Mouse (Mus musculus) heart, embryonic 12.5 days (tissue): ENCODE measurements at regions not wholly inside any gene's neighbourhood (a gene's known extent, or its start where the extent isn't known, plus 50 kb on each side); places are given as distances from the start of the nearest gene placed in this dataset.

Source experiments
- ATAC-seq: fragments of 200-750 bp; cut with Nextera tagmentation; 2 replicates; pipeline ENCODE4 v1.8.0; 2017; ENCODE audit warnings: moderate TSS enrichment, moderate library complexity; ENCODE audit not compliant: insufficient number of reproducible peaks, low FRiP score
- H3K27ac ChIP-seq: fragments of 300-500 bp; sonication (generic); 2 replicates; pipeline ENCODE4 v1.5.1; 2016; ENCODE audit warnings: mild to moderate bottlenecking, moderate library complexity; ENCODE audit not compliant: poor library complexity, severe bottlenecking
- H3K27me3 ChIP-seq: fragments of 300-500 bp; sonication (generic); replicated peaks from 2 replicates; pipeline ENCODE4 v1.6.1; 2016; ENCODE audit warnings: mild to moderate bottlenecking, moderate library complexity
- H3K36me3 ChIP-seq: fragments of 300-500 bp; sonication (generic); 2 replicates; pipeline ENCODE4 v1.6.1; 2016; ENCODE audit warnings: mild to moderate bottlenecking, moderate library complexity
- H3K4me1 ChIP-seq: fragments of 300-500 bp; sonication (generic); replicated peaks from 2 replicates; pipeline ENCODE4 v1.6.1; 2016; ENCODE audit warnings: mild to moderate bottlenecking
- H3K4me2 ChIP-seq: fragments of 300-500 bp; sonication (generic); 2 replicates; pipeline ENCODE4 v1.6.1; 2016; ENCODE audit warnings: mild to moderate bottlenecking, moderate library complexity
- H3K4me3 ChIP-seq: fragments of 300-500 bp; sonication (generic); 2 replicates; pipeline ENCODE4 v1.5.1; 2016; ENCODE audit warnings: mild to moderate bottlenecking
- H3K9ac ChIP-seq: fragments of 300-500 bp; sonication (generic); 2 replicates; pipeline ENCODE4 v1.6.1; 2016; ENCODE audit warnings: mild to moderate bottlenecking, moderate library complexity
- H3K9me3 ChIP-seq: fragments of 300-500 bp; sonication (generic); replicated peaks from 2 replicates; pipeline ENCODE4 v1.6.1; 2016; ENCODE audit warnings: mild to moderate bottlenecking, moderate library complexity
- WGBS: fragments of 180-500 bp; shearing (Covaris S2); methylation state at CpG from one replicate; pipeline ENCODE4 v1.1.7; 2016; 5-methylcytosine and 5-hydroxymethylcytosine counted together

- no peak overlapping the region for H3K9ac ChIP-seq
- 83% methylated on average over 4 of the region's 4 CpGs for WGBS
- H3K27me3 ChIP-seq: no peaks in the 10 kb centered on the region
- no peak overlapping the region for H3K4me2 ChIP-seq
- no peak overlapping the region for H3K4me3 ChIP-seq
- no peaks in the 10 kb centered on the region for H3K4me1 ChIP-seq
- H3K9me3 ChIP-seq: no peaks in the 10 kb centered on the region
- H3K36me3 ChIP-seq: no peaks in the 10 kb centered on the region
- H3K27ac ChIP-seq: no peak overlapping the region
- ATAC-seq: no peak
Observed at GRCm38 (mm10) chr17:62319033-62319432, 562.1 kb downstream of the Efna5 start.

- 56% methylated on average over 3 of the region's 3 CpGs for WGBS
- no peak for ATAC-seq
- Histone ChIP-seq H3K36me3 (no peaks in the 10 kb centered on the region), H3K9ac (no peak overlapping the region), H3K27me3 (no peaks in the 10 kb centered on the region), H3K4me1 (no peaks in the 10 kb centered on the region), H3K27ac (no peak overlapping the region), H3K9me3 (0 out of 2 replicates have a peak, but pooled peaks cover 2% of the 10 kb centered on the region), H3K4me2 (no peak overlapping the region), H3K4me3 (no peak overlapping the region)
Observed at GRCm38 (mm10) chr17:62310059-62310458, 571.1 kb downstream of the Efna5 start.

GRCm38 (mm10) chr17:62307111-62307510 lies 574.0 kb downstream of the Efna5 start:
- H3K4me2 ChIP-seq: no peak overlapping the region
- H3K36me3 ChIP-seq: no peaks in the 10 kb centered on the region
- 80% methylated on average over 2 of the region's 2 CpGs for whole genome bisulfite sequencing
- H3K9ac ChIP-seq: no peak overlapping the region
- no peaks in the 10 kb centered on the region for H3K27me3 ChIP-seq
- H3K9me3 ChIP-seq: 0 out of 2 replicates have a peak, but pooled peaks cover 2% of the 10 kb centered on the region
- ATAC-seq: no peak
- no peak overlapping the region for H3K27ac ChIP-seq
- no peaks in the 10 kb centered on the region for H3K4me1 ChIP-seq
- H3K4me3 ChIP-seq: no peak overlapping the region

GRCm38 (mm10) chr17:62306524-62306923 lies 574.6 kb downstream of the Efna5 start:
- H3K4me2 ChIP-seq: no peak overlapping the region
- no peaks in the 10 kb centered on the region for H3K27me3 ChIP-seq
- H3K36me3 ChIP-seq: no peaks in the 10 kb centered on the region
- no peak overlapping the region for H3K4me3 ChIP-seq
- H3K4me1 ChIP-seq: no peaks in the 10 kb centered on the region
- 0 out of 2 replicates have a peak, but pooled peaks cover 2% of the 10 kb centered on the region for H3K9me3 ChIP-seq
- no peak overlapping the region for H3K9ac ChIP-seq
- no peak for ATAC-seq
- 68% methylated on average over 1 of the region's 1 CpGs for WGBS
- no peak overlapping the region for H3K27ac ChIP-seq

- WGBS: 27% methylated on average over 3 of the region's 3 CpGs
- no peak overlapping the region for H3K4me2 ChIP-seq
- no peak for ATAC-seq
Observed at GRCm38 (mm10) chr17:62305140-62305539, 576.0 kb downstream of the Efna5 start.

GRCm38 (mm10) chr17:62304073-62304472 lies 577.0 kb downstream of the Efna5 start:
- Histone ChIP-seq H3K27ac (no peak overlapping the region), H3K9ac (no peak overlapping the region), H3K27me3 (no peaks in the 10 kb centered on the region), H3K4me3 (no peak overlapping the region), H3K4me2 (no peak overlapping the region), H3K9me3 (no peaks in the 10 kb centered on the region), H3K4me1 (no peaks in the 10 kb centered on the region), H3K36me3 (no peaks in the 10 kb centered on the region)
- no peak for ATAC-seq
- WGBS: 42% methylated on average over 3 of the region's 3 CpGs

More at GRCm38 (mm10) chr17:62305140-62305539, 576.0 kb downstream of the Efna5 start:
- no peaks in the 10 kb centered on the region for H3K27me3 ChIP-seq
- no peaks in the 10 kb centered on the region for H3K4me1 ChIP-seq
- no peak overlapping the region for H3K27ac ChIP-seq
- H3K4me3 ChIP-seq: no peak overlapping the region
- H3K36me3 ChIP-seq: no peaks in the 10 kb centered on the region
- H3K9ac ChIP-seq: no peak overlapping the region
- H3K9me3 ChIP-seq: no peaks in the 10 kb centered on the region

- Histone ChIP-seq H3K9me3 (no peaks in the 10 kb centered on the region), H3K4me1 (no peaks in the 10 kb centered on the region), H3K4me3 (no peak overlapping the region), H3K27ac (no peak overlapping the region), H3K27me3 (no peaks in the 10 kb centered on the region), H3K36me3 (no peaks in the 10 kb centered on the region), H3K4me2 (no peak overlapping the region), H3K9ac (no peak overlapping the region)
- 61% methylated on average over 9 of the region's 9 CpGs for WGBS
- ATAC-seq: no peak
Observed at GRCm38 (mm10) chr17:62299875-62300274, 581.2 kb downstream of the Efna5 start.

- 65% methylated on average over 7 of the region's 7 CpGs for WGBS
- no peak overlapping the region for H3K4me3 ChIP-seq
Observed at GRCm38 (mm10) chr17:62297393-62298060, 583.6 kb downstream of the Efna5 start.

GRCm38 (mm10) chr17:62295412-62295811 lies 585.7 kb downstream of the Efna5 start:
- Histone ChIP-seq H3K9ac (no peak overlapping the region), H3K4me1 (no peaks in the 10 kb centered on the region), H3K4me3 (no peak overlapping the region), H3K36me3 (no peaks in the 10 kb centered on the region), H3K27me3 (no peaks in the 10 kb centered on the region), H3K27ac (no peak overlapping the region), H3K9me3 (no peaks in the 10 kb centered on the region), H3K4me2 (no peak overlapping the region)
- ATAC-seq: no peak

More at GRCm38 (mm10) chr17:62297393-62298060, 583.6 kb downstream of the Efna5 start:
- Histone ChIP-seq H3K27me3 (no peaks in the 10 kb centered on the region), H3K36me3 (no peaks in the 10 kb centered on the region), H3K9me3 (no peaks in the 10 kb centered on the region), H3K27ac (no peak overlapping the region), H3K4me1 (no peaks in the 10 kb centered on the region), H3K9ac (no peak overlapping the region), H3K4me2 (no peak overlapping the region)
- ATAC-seq: no peak

- H3K27ac ChIP-seq: no peak overlapping the region
- 77% methylated on average over 5 of the region's 5 CpGs for WGBS
- ATAC-seq: no peak
Observed at GRCm38 (mm10) chr17:62292703-62293102, 588.4 kb downstream of the Efna5 start.

GRCm38 (mm10) chr17:62287666-62288065 lies 593.5 kb downstream of the Efna5 start:
- Histone ChIP-seq H3K27me3 (no peaks in the 10 kb centered on the region), H3K4me1 (0 out of 2 replicates have a peak, but pooled peaks cover 4% of the 10 kb centered on the region), H3K27ac (no peak overlapping the region), H3K9ac (no peak overlapping the region), H3K4me2 (no peak overlapping the region), H3K9me3 (no peaks in the 10 kb centered on the region), H3K4me3 (no peak overlapping the region), H3K36me3 (no peaks in the 10 kb centered on the region)
- ATAC-seq: no peak

More at GRCm38 (mm10) chr17:62292703-62293102, 588.4 kb downstream of the Efna5 start:
- no peaks in the 10 kb centered on the region for H3K4me1 ChIP-seq
- no peaks in the 10 kb centered on the region for H3K9me3 ChIP-seq
- no peaks in the 10 kb centered on the region for H3K36me3 ChIP-seq
- H3K27me3 ChIP-seq: no peaks in the 10 kb centered on the region
- no peak overlapping the region for H3K4me2 ChIP-seq
- no peak overlapping the region for H3K9ac ChIP-seq
- no peak overlapping the region for H3K4me3 ChIP-seq

GRCm38 (mm10) chr17:62287127-62287526 lies 594.0 kb downstream of the Efna5 start:
- no peak overlapping the region for H3K9ac ChIP-seq
- ATAC-seq: no peak
- no peaks in the 10 kb centered on the region for H3K9me3 ChIP-seq
- H3K4me1 ChIP-seq: 0 out of 2 replicates have a peak, but pooled peaks cover 4% of the 10 kb centered on the region
- no peak overlapping the region for H3K27ac ChIP-seq
- H3K4me3 ChIP-seq: no peak overlapping the region
- H3K27me3 ChIP-seq: no peaks in the 10 kb centered on the region
- H3K36me3 ChIP-seq: no peaks in the 10 kb centered on the region
- 70% methylated on average over 4 of the region's 4 CpGs for WGBS
- H3K4me2 ChIP-seq: no peak overlapping the region
